Mouse (Mus musculus) v-Abl transformed pro-B cells (cell line): Measurements from ENCODE around the gene Csf3.

Experiments used
- in situ Hi-C, 2 experiments: fragments of 400-800 bp; cut with MboI; formaldehyde crosslinking; loops; one replicate each; pipeline ENCODE4 v1.15.1; 2025; ENCODE audit not compliant: unreplicated experiment in 2 of 2

The Csf3 gene

DNA sequence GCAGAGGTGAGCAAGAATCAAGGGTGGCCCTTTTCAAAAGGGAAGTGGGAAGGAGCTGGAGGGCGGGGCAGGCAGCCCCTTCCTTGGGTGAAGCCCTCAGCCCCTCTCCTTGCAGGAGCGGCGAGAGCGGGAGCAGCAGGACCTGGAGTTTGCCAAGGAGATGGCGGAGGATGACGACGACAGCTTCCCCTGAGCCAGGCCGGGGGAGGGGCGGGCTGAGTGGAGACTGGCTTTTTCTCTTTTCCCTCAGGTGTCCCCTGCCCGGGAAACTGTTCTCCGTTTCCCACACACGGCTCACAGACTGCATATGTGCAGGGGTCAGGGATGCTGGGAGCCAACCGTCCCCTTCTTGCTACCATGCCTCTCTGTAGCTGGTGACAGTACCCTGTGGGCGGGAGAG lies 5.7 kb upstream of the Csf3 start:
- in situ Hi-C loops = loop anchor here in 1 of 2 experiments (5.0 kb wide), 1 partner anchor 217 kb away; no protein-coding TSS in a partner anchor

DNA sequence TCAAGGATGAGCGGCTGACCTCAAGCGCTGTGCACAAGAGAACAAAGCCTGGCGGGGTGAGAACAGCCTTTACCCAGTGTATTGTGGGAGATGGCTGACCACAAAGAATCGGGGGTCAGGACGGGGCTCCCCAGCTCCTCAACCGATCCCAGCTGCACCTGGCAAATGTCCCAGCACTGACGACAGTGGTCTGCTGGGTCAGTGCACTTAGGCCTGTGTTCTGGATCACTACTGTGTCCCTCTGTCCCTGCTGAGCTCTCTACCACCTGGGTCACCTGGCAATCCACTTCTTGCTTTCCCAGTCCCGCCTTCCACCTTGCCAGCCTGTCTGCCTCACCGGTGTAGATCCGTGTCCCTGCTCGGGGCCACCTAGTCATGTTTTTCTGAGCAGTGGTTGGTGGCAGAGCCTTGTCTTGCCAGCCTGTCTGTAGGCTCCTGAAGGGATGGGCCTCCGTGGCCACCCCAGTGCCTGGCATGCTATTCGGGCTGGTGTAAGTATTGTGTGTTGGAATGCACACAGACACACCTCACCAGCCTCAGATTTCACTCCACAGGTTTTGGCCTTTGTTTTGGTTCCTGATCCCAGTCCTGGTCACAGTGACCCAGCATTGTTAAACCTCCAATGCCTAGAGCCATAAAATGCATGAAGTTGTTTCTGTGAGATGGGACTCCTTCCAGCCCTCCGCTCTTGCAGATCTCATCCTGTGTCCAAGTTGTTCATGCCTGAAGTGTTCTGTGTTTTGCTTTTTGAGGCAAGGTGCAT lies 4.4 kb upstream of the Csf3 start:
- in situ Hi-C loops = loop anchor here in 1 of 2 experiments (5.0 kb wide), 1 partner anchor 216 kb away; no protein-coding TSS in a partner anchor

DNA sequence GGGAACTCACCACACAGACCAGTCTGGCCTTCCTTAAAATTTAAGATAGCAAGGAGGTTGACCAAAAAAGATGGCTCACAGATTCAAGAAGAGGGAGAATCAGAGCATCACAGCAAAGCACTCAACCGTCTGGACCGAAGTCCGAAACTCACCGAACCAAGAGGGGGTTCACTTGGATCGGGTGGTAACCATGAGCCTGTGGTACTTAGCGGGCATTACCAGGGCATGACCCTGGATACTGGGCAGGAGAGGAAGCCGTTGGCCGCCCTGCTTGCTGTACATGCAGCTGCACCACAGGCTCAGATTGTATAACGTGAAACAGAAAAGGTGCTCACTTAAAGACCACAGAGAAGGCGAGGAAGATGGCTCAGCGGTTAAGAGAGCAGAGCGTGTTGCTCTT lies 3.8 kb upstream of the Csf3 start:
- in situ Hi-C loops = loop anchor here in 1 of 2 experiments (5.0 kb wide), 1 partner anchor 215 kb away; no protein-coding TSS in a partner anchor

DNA sequence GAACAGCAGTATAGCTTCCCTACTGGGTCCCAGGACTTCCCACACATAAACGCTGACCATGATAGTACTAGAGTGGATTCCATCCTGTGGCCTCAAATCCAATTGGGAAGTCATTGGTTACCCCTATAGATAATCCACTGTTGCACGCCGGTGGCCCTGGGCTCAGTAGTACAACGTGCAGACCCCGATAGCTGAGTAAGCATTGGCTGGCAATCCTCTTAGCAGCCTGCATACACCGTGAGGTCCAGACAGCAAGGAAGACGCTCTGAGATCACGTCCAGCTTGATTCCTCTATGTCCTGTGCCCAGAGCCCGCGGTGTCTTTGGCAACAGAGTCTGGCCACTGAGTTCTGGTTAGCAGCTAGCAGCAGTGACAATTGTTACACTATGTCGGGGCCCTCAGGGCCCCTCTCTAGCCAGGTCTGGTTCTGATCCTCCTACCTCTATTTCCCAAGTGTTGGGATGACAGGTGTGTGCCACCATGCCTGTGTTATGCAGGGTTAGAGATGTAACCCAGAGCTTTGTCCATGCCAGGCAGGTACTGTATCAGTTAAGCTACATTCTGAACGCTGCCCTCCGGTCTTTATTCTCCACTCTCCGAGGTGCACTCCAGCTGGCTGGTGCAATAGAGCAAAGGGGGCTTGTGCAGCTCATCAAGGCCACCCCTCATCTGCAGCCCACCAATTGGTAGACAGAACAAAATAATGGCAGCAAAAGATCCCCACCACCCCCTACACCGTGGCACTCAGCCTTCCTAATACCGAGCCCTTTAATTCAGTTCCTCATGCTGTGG lies 2.0 kb upstream of the Csf3 start:
- in situ Hi-C loops = loop anchor here in 1 of 2 experiments (5.0 kb wide), 1 partner anchor 213 kb away; no protein-coding TSS in a partner anchor

DNA sequence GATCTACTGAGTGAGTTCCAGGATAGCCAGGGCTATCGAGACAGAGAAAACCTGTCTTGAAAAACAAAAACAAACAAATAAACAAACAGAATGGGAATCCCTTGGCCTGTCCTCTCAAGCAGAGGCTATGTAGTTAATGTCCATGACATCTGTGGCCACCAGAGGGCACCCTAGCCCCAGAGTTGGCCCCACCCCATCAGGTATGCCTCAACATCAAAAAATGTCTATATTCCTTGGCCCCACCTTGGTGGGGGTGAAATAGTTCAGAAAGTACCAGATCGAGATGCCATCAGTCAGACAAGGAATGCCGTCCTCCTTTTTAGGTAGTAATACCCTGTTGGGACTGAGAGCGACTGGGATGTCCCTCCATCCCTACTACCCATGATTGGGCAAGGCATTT lies 1.2 kb upstream of the Csf3 start:
- in situ Hi-C loops = loop anchor here (5.0 to 25.0 kb wide), 2 partner anchors 212 to 1612 kb away; partner anchors contain the start of gene Eif1 (in 1 of the 2)

DNA sequence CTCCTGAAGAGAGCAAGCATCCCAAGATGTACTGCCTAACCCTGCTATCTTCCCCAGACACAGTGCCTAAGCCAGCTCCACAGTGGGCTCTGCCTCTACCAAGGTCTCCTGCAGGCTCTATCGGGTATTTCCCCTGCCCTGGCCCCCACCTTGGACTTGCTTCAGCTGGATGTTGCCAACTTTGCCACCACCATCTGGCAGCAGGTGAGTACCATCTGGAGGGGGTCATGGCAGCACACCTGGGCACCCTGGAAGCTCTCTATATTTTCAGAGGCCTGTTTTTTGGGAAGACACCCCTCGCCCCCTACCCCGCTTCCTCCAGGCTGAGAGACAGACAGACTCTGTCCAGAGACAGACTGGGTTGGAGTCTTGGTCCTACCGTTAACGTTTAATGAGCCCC lies 1.3 kb downstream of the Csf3 start:
- in situ Hi-C loops = loop anchor here (5.0 to 25.0 kb wide), 2 partner anchors 210 to 1610 kb away; partner anchors contain the start of gene Eif1 (in 1 of the 2)

DNA sequence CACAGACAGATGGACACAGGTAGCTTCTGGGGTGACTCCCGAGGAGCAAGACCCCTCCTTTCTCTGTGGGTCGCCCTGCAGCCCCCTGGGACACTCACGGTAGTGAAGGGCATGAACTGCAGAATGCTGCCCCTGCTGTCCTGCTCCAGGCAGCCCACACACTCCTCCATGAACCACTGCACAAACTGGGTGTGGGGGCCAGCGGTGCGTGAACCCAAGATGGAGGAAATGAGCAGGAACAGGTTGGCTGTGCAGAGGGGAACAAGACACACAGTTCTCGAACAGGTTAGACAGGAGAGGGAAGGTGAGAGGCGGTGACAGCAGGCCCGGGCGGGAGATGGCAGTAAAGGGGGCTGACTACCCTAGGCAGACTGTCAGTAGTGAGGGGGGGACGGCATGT lies 4.0 kb downstream of the Csf3 start:
- in situ Hi-C loops = loop anchor here in 1 of 2 experiments (25.0 kb wide), 1 partner anchor 1607 kb away; the partner anchor contains the start of gene Eif1

DNA sequence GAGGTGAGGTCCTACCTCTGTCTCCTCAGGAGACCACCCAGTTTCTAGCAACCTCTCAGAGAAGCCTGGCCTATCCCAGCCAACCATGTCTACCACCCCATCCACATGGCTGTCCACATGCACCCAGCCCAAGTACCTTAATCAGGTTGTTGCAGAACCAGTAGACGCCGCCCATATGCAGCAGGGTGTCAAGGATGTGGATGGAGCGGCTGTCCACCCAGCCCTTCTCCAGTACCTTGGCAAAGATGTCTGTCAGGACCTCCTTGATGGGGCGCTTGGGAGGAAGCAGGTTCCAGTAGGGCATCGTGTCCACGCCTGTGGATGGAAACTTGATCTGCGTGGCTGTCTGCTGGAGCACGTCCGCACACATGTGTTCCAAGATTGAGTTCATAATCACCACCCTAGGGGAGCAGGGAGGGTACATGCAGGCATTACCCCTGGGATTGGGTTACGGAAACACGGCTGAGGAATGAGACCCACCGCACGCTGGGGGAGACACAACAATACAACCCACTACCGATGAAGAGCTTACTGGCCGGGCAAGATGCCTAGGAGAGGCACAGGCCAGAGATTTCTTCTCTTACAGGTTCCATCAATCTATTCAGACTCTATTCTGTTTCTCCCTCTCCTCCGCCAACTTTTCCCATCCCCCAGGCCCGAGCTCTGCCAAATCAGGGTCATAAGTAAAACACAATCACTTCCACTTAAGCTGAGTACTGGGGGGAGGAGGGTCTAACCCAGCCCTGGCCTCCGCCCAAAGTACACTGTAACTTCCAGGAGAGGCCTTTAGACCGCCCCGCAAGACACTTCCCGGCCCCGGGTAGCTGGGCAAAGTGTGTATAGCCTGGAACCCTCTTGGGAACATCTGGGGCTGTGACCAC lies 6.6 kb downstream of the Csf3 start:
- in situ Hi-C loops = loop anchor here in 1 of 2 experiments (25.0 kb wide), 1 partner anchor 1605 kb away; the partner anchor contains the start of gene Eif1

DNA sequence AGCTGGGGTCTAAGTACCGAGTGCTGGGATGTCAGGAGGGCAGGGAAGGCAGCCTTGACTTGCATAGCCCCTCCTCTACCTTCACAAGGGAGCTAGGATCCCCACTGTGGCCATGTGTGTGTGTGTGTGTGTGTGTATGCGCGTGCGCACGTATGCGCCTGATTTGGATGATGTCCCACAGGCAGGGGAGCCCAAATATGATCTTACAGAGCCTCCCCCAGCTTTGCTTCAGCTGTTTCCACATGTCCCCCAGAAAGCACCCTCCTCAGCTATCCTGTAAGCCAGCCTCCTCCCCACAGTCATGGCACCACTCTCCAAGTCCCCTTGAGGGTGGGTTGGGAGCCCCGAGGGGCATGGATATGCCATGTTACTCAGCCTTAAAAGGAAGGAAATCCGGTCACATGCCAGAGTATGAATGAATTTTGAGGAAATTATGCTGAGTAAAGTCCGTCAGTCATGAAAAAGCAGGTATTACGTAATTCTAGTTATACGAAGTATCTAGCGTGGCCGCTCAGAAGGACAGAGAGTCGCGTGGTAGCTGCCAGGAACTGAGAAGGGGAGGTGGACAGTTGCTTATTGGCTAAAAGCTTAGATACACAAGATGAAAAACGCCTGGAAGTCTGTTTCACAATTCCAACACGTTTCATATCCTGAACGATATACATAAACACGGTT lies 7.4 kb downstream of the Csf3 start:
- in situ Hi-C loops = loop anchor here in 1 of 2 experiments (25.0 kb wide), 1 partner anchor 1604 kb away; the partner anchor contains the start of gene Eif1

DNA sequence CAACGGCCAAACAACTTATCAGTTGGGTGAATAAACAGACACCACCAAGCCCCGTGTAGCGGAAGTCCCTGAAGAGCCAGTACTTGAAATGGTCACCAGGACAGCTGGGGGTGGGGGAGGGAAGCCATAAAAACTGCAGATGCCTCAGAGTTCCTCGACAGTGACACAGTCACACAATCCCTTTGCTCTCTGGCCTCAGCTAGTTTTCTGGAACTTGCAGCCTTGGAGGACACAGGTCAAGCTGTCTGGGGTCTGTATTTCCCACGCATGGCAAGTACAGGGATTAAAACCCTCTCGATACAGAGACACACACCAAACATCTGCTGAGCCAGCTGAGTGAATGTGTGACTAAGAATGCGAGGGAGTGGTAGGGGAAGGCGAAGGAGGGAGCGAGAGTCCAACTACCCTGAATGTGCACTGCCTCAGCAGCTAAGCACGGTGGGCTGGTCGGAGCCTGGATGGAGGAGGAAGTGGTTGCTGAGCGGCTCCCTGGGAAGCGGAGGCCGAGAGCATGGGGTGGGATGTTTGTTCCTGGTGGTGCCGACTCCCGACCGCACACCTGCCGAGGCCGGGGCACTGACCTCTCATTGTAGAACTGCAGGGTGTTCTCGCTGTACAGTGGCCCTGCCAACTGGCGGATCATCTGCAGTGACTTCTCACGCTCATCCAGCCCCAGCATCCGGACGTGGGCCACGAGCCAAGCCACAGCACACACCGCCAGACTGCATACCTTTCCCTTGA lies 8.1 kb downstream of the Csf3 start:
- in situ Hi-C loops = loop anchor here in 1 of 2 experiments (25.0 kb wide), 1 partner anchor 1603 kb away; the partner anchor contains the start of gene Eif1

DNA sequence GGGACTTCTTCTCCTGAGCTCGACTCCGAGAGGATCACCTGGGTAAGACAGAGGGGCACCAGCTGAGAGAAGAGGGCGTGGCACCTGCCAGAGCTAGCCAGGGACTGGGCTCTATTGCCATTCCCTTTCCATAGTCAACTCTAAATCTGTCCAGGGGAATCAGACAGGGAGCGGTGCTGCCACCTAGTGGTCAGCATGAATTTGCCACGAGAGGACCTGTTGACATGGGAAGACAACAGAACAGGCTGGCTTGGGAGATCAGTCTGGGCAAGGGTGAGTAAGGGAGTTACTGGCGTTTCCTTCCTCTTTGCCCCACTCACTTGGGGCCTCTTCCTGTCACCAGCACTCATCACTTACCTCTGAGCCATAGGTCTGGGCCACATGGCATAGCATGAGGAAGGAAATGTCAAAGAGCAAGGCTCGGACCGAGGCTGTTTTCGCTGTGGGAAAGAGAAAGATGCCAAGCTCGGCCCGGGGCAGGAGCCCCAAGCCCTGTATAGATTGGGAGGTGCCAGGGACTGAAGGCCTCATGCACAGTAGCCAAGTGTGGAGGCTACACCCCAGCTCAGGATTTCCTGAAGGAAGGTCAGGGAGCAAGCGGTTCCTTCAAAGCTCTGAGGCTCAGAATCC lies 9.5 kb downstream of the Csf3 start:
- in situ Hi-C loops = loop anchor here (5.0 to 25.0 kb wide), 3 partner anchors 77 to 1602 kb away; partner anchors contain the start of gene Eif1 (in 1 of the 2)

DNA sequence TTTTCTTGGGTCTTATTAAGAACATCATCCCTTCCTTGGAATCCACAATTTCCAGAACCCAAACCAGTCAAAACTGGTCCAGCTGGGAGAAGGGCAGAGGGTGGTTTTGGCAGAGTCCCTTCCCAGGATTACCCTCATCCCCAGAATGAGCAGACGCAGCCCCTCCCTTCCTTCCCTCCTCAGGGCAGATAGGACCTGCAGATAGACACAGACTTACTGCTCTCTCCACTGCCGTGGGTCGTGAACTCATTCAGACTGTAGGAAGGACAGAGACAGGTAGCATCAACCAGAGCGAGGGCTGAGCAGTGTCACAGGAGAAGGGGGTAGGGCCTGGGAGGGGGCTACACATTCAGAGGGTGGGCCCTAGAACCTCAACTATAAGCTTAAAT lies 10.0 kb downstream of the Csf3 start:
- in situ Hi-C loops = loop anchor here (5.0 to 25.0 kb wide), 3 partner anchors 76 to 1601 kb away; partner anchors contain the start of gene Eif1 (in 1 of the 2)

DNA sequence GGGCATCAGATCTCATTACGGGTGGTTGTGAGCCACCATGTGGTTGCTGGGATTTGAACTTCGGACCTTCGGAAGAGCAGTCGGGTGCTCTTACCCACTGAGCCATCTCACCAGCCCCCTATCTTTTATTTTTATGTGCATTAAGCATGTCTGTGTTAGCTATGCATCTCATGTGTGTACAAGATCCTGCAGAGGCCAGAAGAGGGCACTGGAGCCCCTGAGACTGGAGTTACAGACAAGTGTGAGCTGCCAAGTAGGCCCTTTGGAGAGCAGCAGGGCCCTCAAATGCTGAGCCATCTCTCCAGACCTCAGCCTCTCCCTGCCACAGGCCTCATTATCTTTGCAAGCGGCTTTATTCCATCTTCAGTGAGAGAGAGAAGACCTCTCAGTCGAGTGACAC lies 10.9 kb downstream of the Csf3 start:
- in situ Hi-C loops = loop anchor here (5.0 to 25.0 kb wide), 3 partner anchors 75 to 1600 kb away; partner anchors contain the start of gene Eif1 (in 1 of the 2)

DNA sequence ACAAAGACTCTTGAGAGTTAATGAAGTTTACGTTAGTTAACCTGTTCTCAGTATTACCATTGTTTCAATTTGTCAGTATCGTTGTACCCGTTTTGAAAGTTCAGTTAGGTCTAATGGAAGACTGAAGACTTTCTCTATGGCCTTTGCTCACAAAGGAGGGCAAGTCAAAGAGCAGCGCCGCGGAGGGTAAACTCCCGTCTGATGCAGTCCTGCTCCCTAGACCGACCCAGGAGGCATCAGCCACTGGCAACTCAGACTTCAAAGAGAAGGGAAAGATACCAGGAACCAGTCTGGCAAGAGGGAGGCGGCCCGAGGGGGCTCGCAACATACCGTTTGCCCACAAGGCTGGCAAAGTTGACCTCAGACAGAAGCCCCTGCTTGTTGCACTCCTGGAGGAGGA lies 12.6 kb downstream of the Csf3 start:
- in situ Hi-C loops = loop anchor here (5.0 to 25.0 kb wide), 3 partner anchors 74 to 1599 kb away; partner anchors contain the start of gene Eif1 (in 1 of the 2)

DNA sequence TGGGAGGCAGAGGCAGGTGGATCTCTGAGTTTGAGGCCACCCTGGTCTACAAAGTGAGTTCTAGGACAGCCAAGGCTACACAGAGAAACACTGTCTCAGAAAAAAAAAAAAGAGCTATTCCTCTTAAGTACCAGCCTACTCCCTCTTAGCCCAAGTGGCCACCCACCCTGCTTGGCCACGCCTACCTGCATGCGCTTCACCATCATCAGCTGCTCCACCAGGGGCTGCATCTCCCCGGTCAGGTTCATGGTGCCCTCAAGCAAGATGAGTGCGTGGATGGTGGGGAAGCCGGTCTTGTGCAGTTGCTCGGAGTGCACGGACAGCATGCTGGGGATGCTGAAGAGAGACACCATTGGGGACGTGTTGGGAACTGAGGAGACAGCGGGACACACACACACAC lies 14.9 kb downstream of the Csf3 start:
- in situ Hi-C loops = loop anchor here (5.0 to 25.0 kb wide), 3 partner anchors 71 to 1596 kb away; partner anchors contain the start of gene Eif1 (in 1 of the 2)

DNA sequence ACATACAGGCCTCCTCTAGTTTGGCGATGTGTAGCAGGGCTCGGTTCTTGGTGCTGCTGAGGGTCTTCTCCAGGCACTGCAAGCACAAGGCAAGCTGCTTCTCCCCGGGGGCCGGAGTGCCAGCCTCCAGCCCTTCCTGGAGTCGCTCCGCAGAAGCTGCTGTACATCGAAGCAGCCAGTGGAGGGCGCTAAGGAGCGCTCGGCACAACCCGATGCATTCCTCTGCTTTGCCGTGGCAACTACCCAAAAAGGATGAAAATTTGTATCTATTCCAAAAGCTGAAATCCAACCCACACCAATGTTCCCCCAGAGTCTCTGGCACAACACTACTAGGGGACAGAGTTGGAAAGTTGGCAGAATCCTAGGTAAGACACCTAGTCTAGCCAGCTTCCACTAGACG lies 16.8 kb downstream of the Csf3 start:
- in situ Hi-C loops = loop anchor here (5.0 to 25.0 kb wide), 3 partner anchors 69 to 1594 kb away; partner anchors contain the start of gene Eif1 (in 1 of the 2)

DNA sequence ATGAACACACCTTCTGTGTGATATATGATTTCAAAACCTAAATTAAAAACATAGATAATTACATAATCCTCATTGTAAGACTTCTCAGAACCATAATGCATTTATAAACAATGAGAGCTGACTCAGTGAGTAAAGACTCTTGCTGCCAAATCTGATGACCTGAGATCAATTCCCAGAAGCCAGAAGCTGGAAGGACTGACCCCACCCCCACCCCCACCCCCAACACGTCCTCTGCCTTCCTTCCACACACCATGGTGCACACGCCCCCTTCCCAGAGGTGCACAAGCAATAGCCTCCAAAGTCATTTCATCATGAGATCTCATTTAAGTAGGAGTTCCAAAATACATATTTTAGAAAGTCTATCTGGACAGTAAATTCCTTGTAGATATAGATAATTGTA lies 19.7 kb downstream of the Csf3 start:
- in situ Hi-C loops = loop anchor here in 1 of 2 experiments (25.0 kb wide), 1 partner anchor 1592 kb away; the partner anchor contains the start of gene Eif1
